Mouse (Mus musculus): ENCODE data around the gene Zp3r.
"Not testable (repeated sequence)": the region's sequence is repeated elsewhere in the genome, so short reads cannot be mapped to it uniquely, and the experiment has no call there.

Zp3r gene

DNA sequence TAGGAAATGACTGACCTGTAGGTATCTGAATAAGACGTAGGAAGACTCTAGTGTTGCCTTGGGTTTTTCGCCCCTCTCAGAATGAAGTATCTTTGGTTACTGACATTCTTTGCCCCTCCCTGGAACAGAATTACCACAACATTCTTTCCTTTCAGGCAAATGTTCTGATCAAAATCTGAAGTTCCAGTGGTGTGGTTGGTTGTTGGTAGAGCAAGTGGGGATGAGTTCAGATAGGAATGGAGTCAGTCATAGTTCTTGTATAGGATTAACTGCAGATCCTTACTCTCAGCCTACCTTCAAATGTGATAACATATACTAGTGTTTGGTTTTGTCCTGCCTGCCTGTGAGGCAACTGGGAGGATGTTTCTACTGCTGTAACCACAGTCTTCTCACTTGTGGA is at the start of gene Zp3r:
Zp3r (minus strand) TSS at position 101 of the 400 bp plus-strand sequence.
- DNase-seq: no peak

DNA sequence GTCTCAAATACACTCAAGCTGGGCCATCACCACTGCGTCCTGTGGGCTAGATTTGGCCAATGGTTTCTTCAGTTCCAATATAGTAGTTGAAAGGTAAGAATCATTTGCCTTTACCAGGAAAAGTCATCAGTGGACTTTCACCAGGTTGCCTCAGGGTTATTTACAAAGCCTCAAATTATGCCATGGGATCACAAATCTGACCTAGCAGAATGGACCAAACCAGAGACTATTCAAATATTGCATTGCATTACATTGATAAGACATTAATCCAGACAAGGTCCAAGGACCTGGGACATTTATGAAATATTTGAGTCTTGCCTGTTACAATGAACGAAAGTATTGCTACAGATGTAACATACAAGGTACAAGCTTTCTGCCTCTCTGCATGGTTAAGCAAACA is 49.1 kb upstream of the Zp3r start:
- no peak for DNase-seq

DNA sequence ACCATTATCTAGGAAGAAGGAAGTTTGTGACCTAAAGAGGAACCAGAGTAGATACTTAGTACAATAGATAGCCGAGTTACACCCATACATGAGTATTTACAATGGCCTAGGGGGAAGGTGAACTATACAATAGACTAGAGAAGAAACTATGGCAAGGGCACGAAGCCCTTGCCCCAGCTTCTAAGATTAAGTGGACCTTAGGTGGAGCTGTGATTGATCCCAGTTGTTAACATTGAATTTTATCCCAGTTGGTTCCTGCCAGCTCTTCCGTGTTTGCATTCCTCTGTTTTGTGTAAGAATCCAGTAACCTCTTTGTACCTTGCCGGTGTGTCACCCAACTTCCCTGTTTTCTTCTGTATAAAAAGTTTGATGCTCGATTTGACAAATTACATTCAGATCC is 34.2 kb upstream of the Zp3r start:
- not testable (repeated sequence) for DNase-seq

DNA sequence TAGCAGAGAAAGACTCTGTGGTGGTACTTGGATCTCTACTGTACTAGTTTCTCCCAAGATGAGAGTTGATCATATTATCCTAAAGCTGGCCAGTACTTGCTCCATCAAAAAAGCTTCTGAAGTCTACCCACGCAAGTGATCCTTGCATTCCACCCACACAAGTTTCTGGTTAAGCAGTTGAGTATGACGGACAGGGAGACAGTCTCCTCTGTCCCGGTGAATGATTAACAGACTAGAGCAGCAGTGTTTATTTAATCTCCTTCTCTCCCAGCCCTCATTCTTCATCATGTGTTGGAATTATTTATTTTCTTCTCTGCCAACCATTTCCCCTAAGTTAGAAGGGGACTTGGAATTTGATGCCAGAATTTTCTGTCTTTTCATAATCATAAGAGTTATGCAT is 32.0 kb upstream of the Zp3r start, which contains the start of gene C4bp:
C4bp (minus strand) TSS at position 179 of the 400 bp plus-strand sequence.
- no peak for DNase-seq

DNA sequence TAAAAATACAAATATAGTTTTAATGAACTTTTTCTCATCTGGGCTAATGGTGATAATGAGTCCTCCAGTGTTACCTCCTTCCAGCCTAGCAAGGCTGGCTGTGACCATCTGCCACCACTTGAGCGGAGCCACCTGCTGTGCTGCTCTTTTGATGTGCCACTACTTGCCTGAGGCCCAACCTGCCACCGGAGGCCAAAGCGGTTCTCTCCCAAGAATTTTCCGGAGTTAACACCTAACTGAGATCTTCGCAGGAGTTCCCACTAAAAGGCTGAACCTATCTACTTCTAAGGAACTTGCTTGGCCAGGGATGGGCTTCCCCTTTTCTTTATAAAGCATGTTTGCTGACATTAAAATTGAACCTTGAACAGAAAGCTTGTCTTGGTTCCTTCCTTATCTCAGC is 30.2 kb upstream of the Zp3r start:
- not testable (repeated sequence) for DNase-seq

DNA sequence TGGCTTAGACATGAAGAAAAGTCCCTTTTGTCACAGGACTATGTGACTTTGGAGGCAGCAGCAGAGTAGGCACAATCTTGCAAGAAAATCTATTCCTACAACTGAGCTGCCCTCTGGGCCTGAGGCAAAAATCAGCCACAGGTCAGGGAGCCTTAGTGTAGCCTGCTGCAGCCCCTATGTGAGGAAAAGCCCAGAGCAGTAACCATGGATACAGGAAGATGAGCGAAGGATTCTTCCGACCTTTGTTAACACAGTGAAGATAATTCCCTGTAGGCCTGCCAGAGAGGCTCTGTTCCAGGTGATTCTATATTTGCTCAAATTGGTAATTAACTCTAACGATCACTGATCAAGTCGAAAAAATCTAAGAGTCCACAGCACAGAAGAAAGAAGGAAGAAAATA is 14.7 kb upstream of the Zp3r start:
- no peak for DNase-seq

DNA sequence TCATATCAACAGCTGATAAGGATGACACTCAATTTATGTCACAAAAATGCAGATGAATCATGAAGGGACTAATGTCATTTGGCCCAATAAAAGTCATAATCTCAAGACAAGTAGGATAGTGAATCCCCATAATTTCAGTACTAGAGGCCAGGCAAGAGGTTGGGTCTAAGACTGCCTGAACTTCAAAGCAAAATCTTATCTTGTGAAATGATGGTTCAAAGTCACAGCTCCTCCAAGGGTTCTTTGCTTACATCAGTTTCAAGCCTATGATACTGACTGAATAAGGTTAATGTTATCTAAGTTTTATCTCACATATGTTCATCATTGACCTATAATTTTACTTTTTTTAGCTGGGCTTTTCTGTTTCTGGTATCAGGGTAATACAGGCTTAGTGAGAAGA is 11.5 kb upstream of the Zp3r start:
- DNase-seq: no peak

DNA sequence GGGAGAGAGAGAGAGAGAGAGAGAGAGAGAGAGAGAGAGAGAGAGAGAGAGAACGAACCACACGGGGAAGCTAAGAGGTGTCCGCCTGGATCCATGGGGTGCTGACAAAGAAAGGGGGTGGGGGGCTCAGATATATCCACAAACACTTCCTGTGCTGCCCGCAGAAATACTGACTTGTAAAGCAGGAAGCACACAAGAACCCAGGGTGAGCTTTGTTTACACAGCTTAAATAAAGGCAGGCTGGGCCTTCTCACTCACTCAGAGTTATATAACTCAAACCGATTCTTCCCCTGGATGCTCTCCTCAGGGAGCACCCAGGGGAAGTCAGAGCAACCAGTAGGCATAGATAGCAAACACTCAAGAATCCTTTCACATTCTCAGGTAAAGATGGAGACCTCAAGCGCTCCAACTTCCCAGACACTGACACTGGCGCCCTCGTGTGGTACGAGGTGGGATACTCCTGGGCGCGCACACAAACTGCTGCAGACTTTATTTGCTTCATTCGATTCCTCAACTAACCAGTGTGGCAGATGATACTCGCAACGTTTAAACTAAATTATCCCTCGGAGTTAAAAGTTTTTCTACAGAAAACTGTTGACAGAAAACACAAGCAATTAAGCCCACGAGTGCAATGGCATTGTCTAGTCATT is 4.5 kb upstream of the Zp3r start:
- DNase-seq: peak; percentile 35

DNA sequence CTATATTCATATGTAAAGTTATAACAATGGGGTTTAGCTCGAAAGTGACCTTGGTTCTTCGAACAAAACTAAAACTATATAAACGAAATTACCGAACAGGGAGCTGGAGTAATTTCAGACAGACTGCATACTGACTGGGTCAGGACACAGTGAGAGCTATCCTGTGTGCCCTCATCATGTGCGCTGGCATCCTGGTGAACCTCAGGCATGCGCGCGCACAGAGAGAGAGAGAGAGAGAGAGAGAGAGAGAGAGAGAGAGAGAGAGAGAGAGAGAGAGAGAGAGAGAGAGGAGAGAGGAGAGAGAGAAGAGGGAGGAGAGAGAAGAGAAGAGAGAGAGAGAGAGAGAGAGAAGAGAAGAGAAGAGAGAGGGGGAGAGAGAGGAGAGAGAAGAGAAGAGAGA is 3.9 kb upstream of the Zp3r start:
- no peak for DNase-seq

DNA sequence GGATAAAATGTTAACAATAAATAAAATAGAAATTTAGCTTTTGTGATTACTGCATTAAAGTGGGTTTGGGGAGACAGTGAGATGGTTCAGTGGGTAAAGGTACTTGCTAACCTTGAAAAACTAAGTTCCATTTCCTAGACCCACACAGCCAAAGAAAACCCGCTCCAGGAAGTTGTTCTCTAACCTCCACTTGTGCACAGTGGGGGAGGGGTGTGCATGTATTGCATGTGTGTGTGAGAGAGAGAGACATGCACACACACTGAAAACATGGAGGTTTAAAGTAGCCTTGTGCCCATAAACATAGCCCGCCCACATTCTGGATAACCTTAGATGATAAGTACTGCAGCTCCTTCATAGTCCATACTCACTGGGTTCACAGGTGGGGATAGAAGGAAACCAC is 33.1 kb downstream of the Zp3r start:
- DNase-seq: no peak

DNA sequence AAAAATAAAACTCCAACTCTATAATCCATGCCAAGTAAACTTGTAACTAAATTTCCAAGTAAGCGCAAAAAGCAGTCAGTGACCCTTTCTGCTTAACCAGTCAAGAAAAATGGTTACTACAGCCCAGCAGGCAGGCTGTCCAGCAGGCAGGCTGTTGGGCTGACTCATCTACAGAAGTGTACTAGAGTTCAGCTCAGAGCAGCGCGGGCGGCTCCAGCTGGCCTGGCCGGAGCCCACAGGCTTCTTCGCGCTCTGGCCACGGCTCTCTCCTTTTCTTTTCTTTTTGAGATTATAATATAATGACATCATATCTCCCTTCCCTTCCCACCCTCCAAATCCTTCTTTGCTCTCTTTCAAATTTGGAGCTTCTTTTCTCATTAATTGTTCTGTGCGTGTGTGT is 40.8 kb downstream of the Zp3r start:
- no peak for DNase-seq

DNA sequence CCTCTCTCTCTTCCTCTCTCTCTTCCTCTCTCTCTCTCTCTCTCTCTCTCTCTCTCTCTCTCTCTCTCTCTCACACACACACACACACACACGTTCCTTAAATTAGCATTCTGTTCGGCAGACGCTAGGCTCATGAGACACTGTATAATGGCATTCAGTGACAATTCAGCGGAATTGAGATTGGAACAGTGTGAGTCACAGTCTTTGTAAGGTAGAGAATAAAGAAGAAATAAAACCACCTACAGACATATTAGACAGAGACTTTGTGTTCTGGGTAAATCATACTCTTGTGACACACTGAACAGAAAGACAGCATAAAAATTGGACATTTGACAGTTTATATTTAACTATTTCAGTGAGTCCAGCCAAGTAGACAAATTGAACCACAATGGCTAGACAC is 53.0 kb downstream of the Zp3r start:
- DNase-seq: peak; percentile 33

DNA sequence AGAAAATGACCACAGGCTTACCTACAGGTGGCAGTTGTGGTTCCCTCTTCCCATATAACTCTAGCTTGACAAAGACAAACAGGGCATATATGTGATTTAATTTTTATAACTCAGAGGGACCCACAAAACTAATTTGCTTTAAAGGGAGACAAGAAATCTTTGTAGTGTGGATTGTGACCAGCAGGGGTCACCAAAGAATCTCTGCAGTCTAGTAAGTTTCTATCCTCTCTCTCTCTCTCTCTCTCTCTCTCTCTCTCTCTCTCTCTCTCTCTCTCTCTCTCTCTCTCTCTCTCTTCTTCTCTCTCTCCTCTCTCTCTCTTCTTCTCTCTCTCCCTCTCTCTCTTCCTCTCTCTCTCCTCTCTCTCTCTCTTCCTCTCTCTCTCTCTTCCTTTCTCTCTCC is 53.5 kb downstream of the Zp3r start:
- peak; percentile 26 for DNase-seq

DNA sequence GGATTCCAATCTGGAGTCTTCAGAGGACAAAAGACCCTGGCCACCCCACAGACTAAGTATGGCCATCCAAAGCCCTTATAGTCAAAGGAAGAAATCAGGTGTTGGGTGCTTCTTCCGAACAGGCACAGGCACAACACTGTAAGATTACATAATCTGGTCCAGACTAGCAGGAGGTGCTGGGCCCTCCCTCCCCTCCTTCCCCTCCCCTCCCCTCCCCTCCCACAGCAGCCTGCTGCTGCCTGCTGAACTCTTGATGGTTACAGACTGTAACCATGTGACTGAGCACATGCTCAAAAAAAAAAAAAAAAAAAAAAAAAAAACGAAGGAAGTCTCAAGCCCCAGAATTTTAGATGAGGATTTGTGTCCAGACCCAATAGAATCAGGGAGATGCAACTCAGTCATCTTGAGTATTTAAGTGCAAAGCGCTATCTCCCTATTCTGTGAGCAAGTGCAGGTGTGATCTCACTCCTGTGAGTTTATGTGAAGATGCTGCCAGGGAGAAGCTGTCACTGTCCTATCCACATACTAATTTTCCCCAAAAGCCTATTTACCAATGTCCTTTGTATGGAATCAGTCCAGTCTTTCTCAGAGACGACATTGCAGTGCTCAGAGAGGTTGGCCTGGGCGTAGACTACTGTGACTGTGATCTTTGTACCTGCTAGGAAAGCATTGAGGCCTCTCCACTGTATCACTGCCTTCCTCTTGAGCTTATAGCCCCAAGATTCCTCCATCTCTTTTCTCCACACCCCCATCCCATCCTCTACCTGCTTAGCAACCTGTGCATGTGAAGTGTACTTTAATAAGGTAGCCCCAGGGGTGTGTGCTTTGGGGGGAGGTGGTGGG is 77.8 kb downstream of the Zp3r start:
- no peak for DNase-seq

DNA sequence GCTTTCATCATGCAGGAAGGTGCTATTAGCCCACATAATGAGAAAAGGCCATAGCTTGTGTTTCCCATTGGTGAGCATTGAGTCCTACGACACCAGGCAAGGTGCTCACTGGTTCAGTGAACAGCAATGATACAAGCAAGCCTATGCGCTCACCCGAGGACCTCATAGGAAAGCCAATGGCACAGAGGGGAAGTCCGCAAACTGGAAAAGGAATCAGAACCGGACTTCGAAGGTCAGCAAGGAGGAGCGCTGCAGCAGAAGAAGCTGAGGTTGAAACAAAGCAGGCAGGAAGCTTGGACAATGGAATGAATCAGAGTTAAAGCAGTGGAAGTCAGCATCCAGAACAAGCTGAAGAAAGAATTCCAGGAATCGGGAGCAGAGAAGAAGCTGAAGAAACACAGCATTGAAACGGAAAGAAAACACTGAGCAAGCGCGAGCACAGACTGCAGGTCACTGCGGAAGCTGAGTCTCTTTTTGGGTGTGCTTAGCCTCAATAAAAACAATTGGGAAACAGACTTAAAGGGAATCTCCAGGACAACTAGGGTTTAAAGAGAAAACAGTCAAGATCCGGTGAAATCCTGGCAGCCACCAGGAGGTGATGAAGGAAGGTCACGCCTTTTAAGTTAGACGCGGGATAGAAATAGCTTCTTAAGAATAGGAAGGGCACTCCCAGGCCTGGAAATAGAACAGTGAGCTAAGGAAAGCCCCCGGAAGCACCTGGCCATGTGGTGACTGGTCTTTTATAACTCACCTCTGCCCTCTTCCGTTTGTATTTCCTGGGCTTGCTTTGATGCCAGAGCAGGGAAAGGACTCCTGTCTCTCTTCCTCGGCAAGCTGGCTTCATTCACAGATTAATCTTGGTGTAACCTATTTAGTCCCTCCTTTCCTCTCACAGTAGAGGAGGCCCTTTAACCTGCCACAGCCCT is 78.9 kb downstream of the Zp3r start:
- no peak for DNase-seq

DNA sequence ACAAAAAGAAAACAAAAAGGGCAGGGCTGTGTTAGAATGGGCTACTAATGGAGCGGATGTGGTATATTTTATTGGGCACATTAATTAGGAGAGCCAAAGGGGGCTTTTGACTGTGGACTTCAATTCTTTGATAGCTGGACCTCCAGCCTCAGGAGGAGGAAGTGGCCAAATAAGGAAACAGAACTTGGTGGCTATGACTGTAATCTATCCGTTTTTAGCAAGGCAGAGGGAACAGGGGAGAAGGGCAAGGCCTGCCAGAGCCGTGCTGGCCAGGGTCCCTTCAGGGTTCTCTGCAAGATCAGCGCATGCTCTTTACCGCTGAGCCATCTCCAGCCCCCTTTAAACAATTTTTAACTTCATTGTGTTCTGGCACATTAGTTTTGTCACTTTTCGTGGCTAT is 79.7 kb downstream of the Zp3r start:
- DNase-seq: no peak

DNA sequence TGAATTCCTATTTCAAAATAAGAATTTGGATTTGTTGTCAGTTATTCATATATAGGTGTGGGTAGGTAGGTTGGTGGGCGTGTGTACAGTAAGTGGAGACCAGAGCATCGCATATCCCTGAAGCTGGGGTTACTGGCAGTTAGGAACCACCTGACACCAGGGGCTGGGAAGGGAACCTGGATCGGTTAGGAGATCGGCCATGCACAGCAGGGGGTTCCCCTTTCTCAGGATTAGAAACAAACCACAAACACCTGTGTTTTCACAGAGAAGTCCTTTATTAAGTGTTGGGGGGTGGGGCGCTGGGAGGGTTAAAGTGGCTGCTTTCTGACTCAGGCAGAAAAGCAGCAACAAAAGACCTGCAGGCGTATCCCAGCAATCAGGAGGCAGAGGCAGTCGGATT is 80.3 kb downstream of the Zp3r start:
- DNase-seq: no peak

DNA sequence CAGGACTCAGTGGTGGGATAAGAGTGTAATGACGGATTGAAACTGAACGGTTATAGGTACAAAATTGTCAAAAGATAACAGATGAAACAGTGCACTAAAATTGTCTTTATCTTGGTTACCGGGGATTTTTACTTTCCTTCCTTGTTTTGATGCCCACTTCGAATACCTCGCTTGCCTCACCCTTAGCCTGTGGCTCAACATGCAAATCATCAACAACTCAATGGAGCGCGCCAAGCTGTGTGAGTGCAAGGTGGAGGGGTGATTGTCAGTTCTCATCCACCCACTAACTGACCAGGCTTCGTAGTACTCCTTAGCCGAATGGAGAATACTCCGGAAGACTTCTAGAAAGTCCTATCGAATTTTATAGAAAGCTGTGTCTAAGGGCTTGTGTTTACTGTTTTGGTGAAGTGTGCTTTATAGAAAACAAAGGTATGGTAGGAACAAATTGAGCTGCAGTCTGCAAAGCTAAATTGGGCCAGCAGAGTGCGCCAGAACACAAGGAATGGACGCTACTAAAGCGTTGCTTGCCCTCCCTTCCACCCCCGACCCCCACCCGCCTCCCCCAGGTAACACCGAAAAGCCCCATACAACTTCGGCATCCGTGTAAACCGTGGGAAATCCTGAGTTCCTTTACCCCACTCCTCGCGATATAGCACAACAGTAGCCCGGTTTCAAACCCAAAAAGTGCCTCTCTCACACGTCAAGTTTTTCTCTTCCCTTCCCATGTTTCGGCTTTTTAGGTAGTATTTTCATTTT is 81.6 kb downstream of the Zp3r start:
- DNase-seq: peak; percentile 24

Measured in right cerebral cortex, adult 18-20 months (tissue).